Mouse (Mus musculus) E14TG2a.4 (cell line): ENCODE measurements around the gene Cygb.
A peak's percentile ranks its signal among the peaks of the same experiment; 100 is the strongest.

Source experiments
- H3K27me3 ChIP-seq: 2 replicates; pipeline ENCODE4 v1.6.1; 2014; ENCODE audit warnings: low read length, control low read depth; ENCODE audit not compliant: insufficient read depth
- H3K36me3 ChIP-seq: 2 replicates; pipeline ENCODE4 v1.6.1; 2014; ENCODE audit warnings: low read length, control low read depth; ENCODE audit not compliant: insufficient read depth
- H3K4me1 ChIP-seq: replicated peaks from 2 replicates; pipeline ENCODE4 v1.6.1; 2014; ENCODE audit warnings: low read depth, low read length, control low read depth
- H3K4me3 ChIP-seq: replicated peaks from 2 replicates; pipeline ENCODE4 v1.5.1; 2014; ENCODE audit warnings: mild to moderate bottlenecking, low read length
- H3K9me3 ChIP-seq: 2 replicates; pipeline ENCODE4 v1.6.1; 2014; ENCODE audit warnings: low read length, control low read depth
- CTCF ChIP-seq: conservative IDR thresholded peaks from 2 replicates; pipeline ENCODE4 v1.5.1; 2014; ENCODE audit warnings: low read length
- NANOG ChIP-seq: IDR thresholded peaks from 2 replicates; pipeline ENCODE4 v1.6.1; 2014; ENCODE audit warnings: borderline replicate concordance, low read length, mixed read lengths
- POU5F1 ChIP-seq: IDR thresholded peaks from 2 replicates; pipeline ENCODE4 v1.6.1; 2014; ENCODE audit warnings: low read length, borderline replicate concordance

Cygb gene

GRCm38 (mm10) chr11:116609965-116610630 is 44.0 kb downstream of the Cygb start:
- H3K4me3 ChIP-seq: peak overlapping the region; percentile 37
- H3K9me3 ChIP-seq: no peaks in the 10 kb centered on the region
- H3K27me3 ChIP-seq: no peaks in the 10 kb centered on the region
- H3K4me1 ChIP-seq: peaks cover 94% of the 10 kb centered on the region
- no peak for TF ChIP-seq NANOG
- TF ChIP-seq CTCF: no peak
- TF ChIP-seq POU5F1: no peak
- H3K36me3 ChIP-seq: peaks cover 56% of the 10 kb centered on the region

- TF ChIP-seq NANOG (no peak), CTCF (no peak), POU5F1 (no peak)
- no peak overlapping the region for H3K4me3 ChIP-seq
- no peaks in the 10 kb centered on the region for H3K9me3 ChIP-seq
- H3K4me1 ChIP-seq: peaks cover 96% of the 10 kb centered on the region
- peaks cover 69% of the 10 kb centered on the region for H3K36me3 ChIP-seq
- no peaks in the 10 kb centered on the region for H3K27me3 ChIP-seq
Measured at GRCm38 (mm10) chr11:116607717-116608116, 46.4 kb downstream of the Cygb start.

- H3K4me1 ChIP-seq: peaks cover 68% of the 10 kb centered on the region
- H3K27me3 ChIP-seq: no peaks in the 10 kb centered on the region
- TF ChIP-seq POU5F1 (no peak), NANOG (no peak), CTCF (no peak)
- H3K9me3 ChIP-seq: no peaks in the 10 kb centered on the region
- H3K4me3 ChIP-seq: peak overlapping the region; percentile 68
- H3K36me3 ChIP-seq: peaks cover 92% of the 10 kb centered on the region
Measured at GRCm38 (mm10) chr11:116604097-116604496, 50.0 kb downstream of the Cygb start.

- H3K36me3 ChIP-seq: peaks cover 92% of the 10 kb centered on the region
- H3K4me3 ChIP-seq: peak overlapping the region; percentile 68
- H3K27me3 ChIP-seq: no peaks in the 10 kb centered on the region
- H3K9me3 ChIP-seq: no peaks in the 10 kb centered on the region
- H3K4me1 ChIP-seq: peaks cover 68% of the 10 kb centered on the region
- TF ChIP-seq CTCF: peak; percentile 97
- no peak for TF ChIP-seq NANOG
- no peak for TF ChIP-seq POU5F1
Measured at GRCm38 (mm10) chr11:116603339-116603738, 50.8 kb downstream of the Cygb start.

GRCm38 (mm10) chr11:116602043-116602442 is 52.1 kb downstream of the Cygb start:
- TF ChIP-seq POU5F1: no peak
- TF ChIP-seq NANOG: no peak
- no peak for TF ChIP-seq CTCF
- H3K9me3 ChIP-seq: no peaks in the 10 kb centered on the region
- no peak overlapping the region for H3K4me3 ChIP-seq
- H3K27me3 ChIP-seq: no peaks in the 10 kb centered on the region
- peaks cover 93% of the 10 kb centered on the region for H3K36me3 ChIP-seq
- peaks cover 68% of the 10 kb centered on the region for H3K4me1 ChIP-seq

- peaks cover 85% of the 10 kb centered on the region for H3K36me3 ChIP-seq
- H3K27me3 ChIP-seq: no peaks in the 10 kb centered on the region
- no peak overlapping the region for H3K4me3 ChIP-seq
- H3K4me1 ChIP-seq: peaks cover 68% of the 10 kb centered on the region
- TF ChIP-seq CTCF (no peak), NANOG (no peak), POU5F1 (no peak)
- H3K9me3 ChIP-seq: no peaks in the 10 kb centered on the region
Measured at GRCm38 (mm10) chr11:116601166-116601565, 52.9 kb downstream of the Cygb start.

GRCm38 (mm10) chr11:116599230-116599629 is 54.9 kb downstream of the Cygb start:
- H3K9me3 ChIP-seq: no peaks in the 10 kb centered on the region
- TF ChIP-seq CTCF (no peak), NANOG (no peak), POU5F1 (no peak)
- H3K27me3 ChIP-seq: 0 out of 2 replicates have a peak, but pooled peaks cover 5% of the 10 kb centered on the region
- no peak overlapping the region for H3K4me3 ChIP-seq
- H3K4me1 ChIP-seq: peaks cover 56% of the 10 kb centered on the region
- H3K36me3 ChIP-seq: peaks cover 70% of the 10 kb centered on the region

GRCm38 (mm10) chr11:116598193-116598592 is 55.9 kb downstream of the Cygb start:
- Histone ChIP-seq H3K4me3 (no peak overlapping the region), H3K27me3 (0 out of 2 replicates have a peak, but pooled peaks cover 5% of the 10 kb centered on the region), H3K36me3 (peaks cover 60% of the 10 kb centered on the region), H3K9me3 (no peaks in the 10 kb centered on the region), H3K4me1 (peaks cover 46% of the 10 kb centered on the region)
- TF ChIP-seq POU5F1 (no peak), NANOG (no peak), CTCF (no peak)

- Histone ChIP-seq H3K4me3 (peak overlapping the region; percentile 56), H3K9me3 (no peaks in the 10 kb centered on the region), H3K27me3 (0 out of 2 replicates have a peak, but pooled peaks cover 5% of the 10 kb centered on the region), H3K36me3 (peaks cover 47% of the 10 kb centered on the region), H3K4me1 (peaks cover 46% of the 10 kb centered on the region)
- TF ChIP-seq NANOG (no peak), CTCF (no peak), POU5F1 (no peak)
Measured at GRCm38 (mm10) chr11:116596766-116597165, 57.3 kb downstream of the Cygb start.
